Mouse (Mus musculus) heart, embryonic 12.5 days (tissue): Measurements from ENCODE around the gene Klhl12. TPM values are rescaled to one million over a fixed set of nuclear protein-coding genes. Genes with fewer than 3 reads are reported as not detected.
A peak's percentile ranks its signal among the peaks of the same experiment; 100 is the strongest.

Source experiments
- ATAC-seq: fragments of 200-750 bp; cut with Nextera tagmentation; 2 replicates; pipeline ENCODE4 v1.8.0; 2017; ENCODE audit warnings: moderate TSS enrichment, moderate library complexity; ENCODE audit not compliant: insufficient number of reproducible peaks, low FRiP score
- H3K27ac ChIP-seq: fragments of 300-500 bp; sonication (generic); 2 replicates; pipeline ENCODE4 v1.5.1; 2016; ENCODE audit warnings: mild to moderate bottlenecking, moderate library complexity; ENCODE audit not compliant: poor library complexity, severe bottlenecking
- H3K27me3 ChIP-seq: fragments of 300-500 bp; sonication (generic); replicated peaks from 2 replicates; pipeline ENCODE4 v1.6.1; 2016; ENCODE audit warnings: mild to moderate bottlenecking, moderate library complexity
- H3K36me3 ChIP-seq: fragments of 300-500 bp; sonication (generic); 2 replicates; pipeline ENCODE4 v1.6.1; 2016; ENCODE audit warnings: mild to moderate bottlenecking, moderate library complexity
- H3K4me1 ChIP-seq: fragments of 300-500 bp; sonication (generic); replicated peaks from 2 replicates; pipeline ENCODE4 v1.6.1; 2016; ENCODE audit warnings: mild to moderate bottlenecking
- H3K4me2 ChIP-seq: fragments of 300-500 bp; sonication (generic); 2 replicates; pipeline ENCODE4 v1.6.1; 2016; ENCODE audit warnings: mild to moderate bottlenecking, moderate library complexity
- H3K4me3 ChIP-seq: fragments of 300-500 bp; sonication (generic); 2 replicates; pipeline ENCODE4 v1.5.1; 2016; ENCODE audit warnings: mild to moderate bottlenecking
- H3K9ac ChIP-seq: fragments of 300-500 bp; sonication (generic); 2 replicates; pipeline ENCODE4 v1.6.1; 2016; ENCODE audit warnings: mild to moderate bottlenecking, moderate library complexity
- H3K9me3 ChIP-seq: fragments of 300-500 bp; sonication (generic); replicated peaks from 2 replicates; pipeline ENCODE4 v1.6.1; 2016; ENCODE audit warnings: mild to moderate bottlenecking, moderate library complexity
- WGBS: fragments of 180-500 bp; shearing (Covaris S2); methylation state at CpG from one replicate; pipeline ENCODE4 v1.1.7; 2016; 5-methylcytosine and 5-hydroxymethylcytosine counted together
- polyA plus RNA-seq: library from polyadenylated mRNA; unstranded; fragments of >200 nt; fragmentation: Nextera tagmentation; extraction: Ambion mirVana; gene quantifications from 2 replicates; pipeline ENCODE4 v1.2.1, GENCODE M21; 2016

Gene Klhl12
- polyA plus RNA-seq, 1 experiment from 2014 or later = 20.4 TPM

- peak; percentile 98 for ATAC-seq
- peaks cover 8% of the 10 kb centered on the region; the same call in 1 of the 2 replicates for H3K4me1 ChIP-seq
- WGBS = under 1% methylated on average over 58 of the region's 58 CpGs
- peak within 1 kb of the TSS; percentile 93 for H3K27ac ChIP-seq
- peaks cover 16% of the 10 kb centered on the region for H3K36me3 ChIP-seq
- H3K9me3 ChIP-seq = no peaks in the 10 kb centered on the region
- H3K27me3 ChIP-seq = no peaks in the 10 kb centered on the region
- H3K9ac ChIP-seq = peak within 1 kb of the TSS; percentile 75
- H3K4me2 ChIP-seq = peak within 1 kb of the TSS; percentile 75
- peak within 1 kb of the TSS; percentile 66 for H3K4me3 ChIP-seq
These were observed 39.3 kb downstream of the Klhl12 start, which contains the start of gene Rabif for GRCm38 (mm10) chr1:134494428-134495215. Gene Rabif, plus strand, starts transcription at chr1:134494648.

GRCm38 (mm10) chr1:134495216-134495539 is 39.8 kb downstream of the Klhl12 start:
- H3K36me3 ChIP-seq = peaks cover 11% of the 10 kb centered on the region; the same call in 1 of the 2 replicates
- H3K4me1 ChIP-seq = peaks cover 8% of the 10 kb centered on the region; the same call in 1 of the 2 replicates
- H3K4me2 ChIP-seq = peak overlapping the region; percentile 75
- H3K9ac ChIP-seq = peak overlapping the region; percentile 75
- ATAC-seq = no peak
- H3K27me3 ChIP-seq = no peaks in the 10 kb centered on the region
- 19% methylated on average over 5 of the region's 5 CpGs for WGBS
- peak overlapping the region; percentile 66 for H3K4me3 ChIP-seq
- H3K27ac ChIP-seq = peak overlapping the region; percentile 93
- no peaks in the 10 kb centered on the region for H3K9me3 ChIP-seq

GRCm38 (mm10) chr1:134495991-134496390 is 40.7 kb downstream of the Klhl12 start:
- Histone ChIP-seq H3K9ac (no peak overlapping the region), H3K27me3 (no peaks in the 10 kb centered on the region), H3K27ac (no peak overlapping the region), H3K36me3 (peaks cover 11% of the 10 kb centered on the region), H3K4me1 (peaks cover 8% of the 10 kb centered on the region; the same call in 1 of the 2 replicates), H3K9me3 (no peaks in the 10 kb centered on the region), H3K4me3 (no peak overlapping the region), H3K4me2 (peak overlapping the region; percentile 75)
- ATAC-seq = no peak
- WGBS = 90% methylated on average over 10 of the region's 10 CpGs

DNA sequence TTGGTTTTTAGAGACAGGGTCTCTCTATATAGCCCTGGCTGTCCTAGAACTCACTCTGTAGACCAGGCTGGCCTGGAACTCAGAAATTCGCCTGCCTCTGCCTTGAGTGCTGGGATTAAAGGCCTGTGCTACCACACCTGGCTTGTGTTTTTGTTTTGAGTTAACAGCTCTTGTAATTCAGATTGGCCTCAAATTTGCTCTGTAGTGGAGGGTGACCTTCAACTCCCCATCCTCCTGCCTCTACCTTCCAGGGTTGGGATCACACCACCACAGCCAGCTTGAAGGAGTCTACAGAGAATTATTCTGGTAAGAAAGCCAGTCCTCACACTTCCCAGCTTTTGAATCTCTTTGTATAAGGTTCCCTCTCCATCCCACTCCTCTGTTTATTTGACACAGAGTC is 45.6 kb downstream of the Klhl12 start:
- Histone ChIP-seq H3K4me1 (peaks cover 3% of the 10 kb centered on the region; the same call in 1 of the 2 replicates), H3K4me3 (no peak overlapping the region), H3K36me3 (peaks cover 48% of the 10 kb centered on the region), H3K4me2 (no peak overlapping the region), H3K27me3 (no peaks in the 10 kb centered on the region), H3K9ac (no peak overlapping the region), H3K9me3 (no peaks in the 10 kb centered on the region), H3K27ac (no peak overlapping the region)
- no peak for ATAC-seq
- WGBS = 81% methylated on average over 1 of the region's 1 CpGs

DNA sequence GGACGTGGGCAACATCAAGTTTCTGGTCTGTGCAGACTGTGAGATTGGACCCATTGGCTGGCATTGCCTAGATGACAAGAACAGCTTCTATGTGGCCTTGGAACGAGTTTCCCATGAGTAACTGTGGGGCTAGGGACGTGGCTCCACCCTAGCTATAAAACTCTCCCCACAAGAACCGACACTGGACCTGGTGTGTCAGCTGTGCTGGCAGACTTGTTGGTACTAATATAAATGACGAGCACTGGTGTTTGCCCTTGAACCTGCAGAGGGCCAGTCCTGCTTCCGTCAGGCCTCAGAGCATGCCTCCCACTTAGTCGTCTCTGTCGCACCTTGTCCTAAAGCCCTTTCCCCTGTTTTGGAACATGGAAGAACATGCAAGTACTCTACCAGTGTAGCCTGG is 50.9 kb downstream of the Klhl12 start:
- H3K9ac ChIP-seq = no peak overlapping the region
- no peaks in the 10 kb centered on the region for H3K9me3 ChIP-seq
- H3K27me3 ChIP-seq = no peaks in the 10 kb centered on the region
- no peak overlapping the region for H3K27ac ChIP-seq
- peaks cover 66% of the 10 kb centered on the region for H3K36me3 ChIP-seq
- ATAC-seq = no peak
- H3K4me2 ChIP-seq = no peak overlapping the region
- H3K4me3 ChIP-seq = no peak overlapping the region
- no peaks in the 10 kb centered on the region for H3K4me1 ChIP-seq
- WGBS = 84% methylated on average over 8 of the region's 8 CpGs

DNA sequence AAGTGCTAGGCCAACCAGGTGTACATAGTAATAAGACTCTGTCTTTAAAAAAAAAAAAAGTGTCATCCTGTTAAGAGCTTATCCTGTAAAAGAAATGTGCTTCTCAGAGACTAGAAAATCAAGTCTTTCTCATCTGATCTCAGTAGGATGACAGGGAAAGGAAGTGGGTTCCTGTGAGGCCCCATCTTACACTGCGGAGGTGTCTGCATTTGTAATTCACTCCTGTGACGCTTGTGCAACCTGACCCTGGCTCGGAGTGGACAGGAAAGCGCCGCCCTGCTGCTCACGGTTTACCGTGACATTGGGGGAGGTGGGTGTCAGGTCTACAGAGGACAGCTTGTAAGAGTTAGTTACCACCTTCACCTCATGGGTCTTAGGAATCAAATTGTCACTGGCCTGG is 54.7 kb downstream of the Klhl12 start:
- WGBS = 41% methylated on average over 7 of the region's 7 CpGs
- Histone ChIP-seq H3K9me3 (no peaks in the 10 kb centered on the region), H3K36me3 (peaks cover 39% of the 10 kb centered on the region), H3K9ac (no peak overlapping the region), H3K27me3 (peaks cover 25% of the 10 kb centered on the region), H3K4me1 (peaks cover 14% of the 10 kb centered on the region), H3K27ac (no peak overlapping the region), H3K4me2 (no peak overlapping the region), H3K4me3 (no peak overlapping the region)
- ATAC-seq = no peak

- no peak overlapping the region for H3K9ac ChIP-seq
- H3K4me3 ChIP-seq = no peak overlapping the region
- peaks cover 20% of the 10 kb centered on the region for H3K36me3 ChIP-seq
- H3K4me2 ChIP-seq = no peak overlapping the region
- WGBS = 63% methylated on average over 4 of the region's 4 CpGs
- H3K4me1 ChIP-seq = peaks cover 31% of the 10 kb centered on the region
- H3K9me3 ChIP-seq = no peaks in the 10 kb centered on the region
- no peak for ATAC-seq
- peaks cover 25% of the 10 kb centered on the region for H3K27me3 ChIP-seq
- no peak overlapping the region for H3K27ac ChIP-seq
These were observed 56.9 kb downstream of the Klhl12 start for GRCm38 (mm10) chr1:134512183-134512582.

DNA sequence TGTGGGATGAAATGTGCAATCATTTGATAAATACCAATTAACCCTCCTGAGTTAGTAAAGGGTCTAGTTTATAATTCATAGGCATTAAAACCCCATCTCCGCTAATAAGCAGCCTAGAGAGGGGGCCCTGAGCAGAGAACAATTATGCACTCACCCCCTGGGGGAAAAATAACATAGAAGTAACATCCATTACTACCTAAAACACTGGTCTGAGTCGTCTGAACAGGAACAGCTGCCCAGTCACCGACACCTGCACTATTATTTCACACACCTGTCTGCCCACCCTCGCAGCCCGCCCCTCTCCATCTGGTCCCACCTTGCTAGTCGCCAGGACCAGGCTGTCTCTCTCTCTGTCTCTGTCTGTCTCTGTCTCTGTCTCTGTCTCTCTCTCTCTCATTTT is 57.3 kb downstream of the Klhl12 start:
- WGBS = 53% methylated on average over 6 of the region's 6 CpGs
- Histone ChIP-seq H3K27me3 (peaks cover 25% of the 10 kb centered on the region), H3K27ac (no peak overlapping the region), H3K9ac (no peak overlapping the region), H3K36me3 (peaks cover 16% of the 10 kb centered on the region), H3K9me3 (no peaks in the 10 kb centered on the region), H3K4me3 (no peak overlapping the region), H3K4me2 (peak overlapping the region; percentile 92), H3K4me1 (peaks cover 31% of the 10 kb centered on the region)
- ATAC-seq = no peak

DNA sequence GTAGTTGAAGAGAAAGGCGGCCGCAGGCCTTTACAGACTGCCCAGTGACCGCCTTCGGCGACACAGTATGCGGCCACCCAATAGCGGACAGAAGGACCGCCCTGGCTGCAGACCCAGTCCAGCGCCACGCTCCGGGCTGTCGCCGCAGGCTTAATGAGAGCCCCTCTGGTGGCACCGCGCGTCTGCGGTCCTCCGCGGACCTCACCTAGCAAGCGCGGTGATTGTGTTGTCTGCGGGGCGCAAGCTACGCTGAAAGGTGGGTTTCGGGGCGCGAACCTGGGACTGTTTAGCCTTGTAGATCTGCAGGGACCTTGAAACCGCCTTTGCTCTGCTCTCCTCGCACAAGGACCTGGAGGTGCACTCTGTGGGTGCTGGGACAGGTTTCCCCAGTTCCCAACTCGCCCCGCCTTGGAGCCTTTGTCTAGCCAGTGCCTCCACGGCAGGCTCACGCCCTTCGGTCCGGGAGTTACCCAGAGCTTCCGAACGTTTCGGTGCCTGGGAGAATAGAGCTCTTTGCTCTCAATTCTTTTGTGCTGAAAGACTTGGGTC is 58.1 kb downstream of the Klhl12 start:
- peak overlapping the region; percentile 53 for H3K4me3 ChIP-seq
- H3K36me3 ChIP-seq = peaks cover 8% of the 10 kb centered on the region; the same call in 1 of the 2 replicates
- no peak overlapping the region for H3K27ac ChIP-seq
- WGBS = 1% methylated on average over 38 of the region's 38 CpGs
- peaks cover 25% of the 10 kb centered on the region for H3K27me3 ChIP-seq
- H3K4me1 ChIP-seq = peaks cover 31% of the 10 kb centered on the region
- peak; percentile 41; the same call in 1 of the 2 replicates for ATAC-seq
- no peaks in the 10 kb centered on the region for H3K9me3 ChIP-seq
- peak overlapping the region; percentile 64 for H3K9ac ChIP-seq
- H3K4me2 ChIP-seq = peak overlapping the region; percentile 92

- peaks cover 34% of the 10 kb centered on the region for H3K4me1 ChIP-seq
- H3K36me3 ChIP-seq = 0 out of 2 replicates have a peak, but pooled peaks cover 5% of the 10 kb centered on the region
- peak overlapping the region; percentile 53 for H3K4me3 ChIP-seq
- H3K27me3 ChIP-seq = peaks cover 25% of the 10 kb centered on the region
- 47% methylated on average over 16 of the region's 16 CpGs for WGBS
- peak overlapping the region; percentile 64; the same call in 1 of the 2 replicates for H3K9ac ChIP-seq
- peak overlapping the region; percentile 92 for H3K4me2 ChIP-seq
- H3K9me3 ChIP-seq = no peaks in the 10 kb centered on the region
- no peak overlapping the region for H3K27ac ChIP-seq
- ATAC-seq = no peak
These were observed 58.7 kb downstream of the Klhl12 start for GRCm38 (mm10) chr1:134513876-134514590.

DNA sequence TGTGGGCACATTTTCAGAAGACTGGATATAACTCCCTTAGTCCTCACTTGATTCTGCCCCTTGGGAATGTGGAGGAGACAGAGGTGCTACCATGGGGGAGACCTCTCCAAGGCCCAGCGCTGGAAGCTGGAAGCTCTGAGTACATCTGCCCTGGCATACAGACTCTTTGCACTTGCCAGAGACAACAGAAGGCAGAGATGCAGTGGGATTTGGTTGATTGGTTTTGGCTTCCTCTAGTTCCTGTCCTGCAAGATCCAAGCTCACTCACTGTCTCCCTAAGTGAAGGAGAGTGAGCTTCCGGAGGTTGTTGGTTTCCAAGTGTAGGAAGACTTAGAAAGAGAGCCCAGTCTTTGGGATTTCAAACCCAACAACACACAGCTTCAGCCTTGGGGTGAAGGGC is 60.6 kb downstream of the Klhl12 start:
- H3K4me1 ChIP-seq = peaks cover 40% of the 10 kb centered on the region
- H3K9ac ChIP-seq = no peak overlapping the region
- H3K4me3 ChIP-seq = no peak overlapping the region
- ATAC-seq = no peak
- no peak overlapping the region for H3K4me2 ChIP-seq
- H3K9me3 ChIP-seq = no peaks in the 10 kb centered on the region
- H3K36me3 ChIP-seq = no peaks in the 10 kb centered on the region
- peaks cover 25% of the 10 kb centered on the region for H3K27me3 ChIP-seq
- H3K27ac ChIP-seq = peak overlapping the region; percentile 69
- 62% methylated on average over 2 of the region's 2 CpGs for whole genome bisulfite sequencing
